Mouse (Mus musculus) midbrain, postnatal 0 days (tissue): Measurements from ENCODE around the gene Magi2. TPM values are rescaled to one million over a fixed set of nuclear protein-coding genes. Genes with fewer than 3 reads are reported as not detected.
"Not testable (repeated sequence)": the region's sequence is repeated elsewhere in the genome, so short reads cannot be mapped to it uniquely, and the experiment has no call there.

Source experiments
- ATAC-seq: fragments of 200-750 bp; cut with Nextera tagmentation; 2 replicates; pipeline ENCODE4 v1.8.0; 2017; ENCODE audit warnings: moderate number of reproducible peaks, mild to moderate bottlenecking, moderate TSS enrichment, moderate library complexity; ENCODE audit not compliant: low FRiP score
- DNase-seq: peaks from one replicate; pipeline ENCODE4 v3.0.0-alpha.2; 2015; ENCODE audit warnings: low spot score
- H3K27ac ChIP-seq: fragments of 300-500 bp; sonication (generic); 2 replicates; pipeline ENCODE4 v1.5.1; 2014; ENCODE audit warnings: low read depth, mild to moderate bottlenecking, low read length, mixed read lengths
- H3K27me3 ChIP-seq: fragments of 300-500 bp; sonication (generic); 2 replicates; pipeline ENCODE4 v1.6.1; 2014; ENCODE audit warnings: low read length, control low read depth, mixed read lengths; ENCODE audit not compliant: insufficient read depth
- H3K36me3 ChIP-seq: fragments of 300-500 bp; sonication (generic); 2 replicates; pipeline ENCODE4 v1.6.1; 2014; ENCODE audit warnings: low read length, control low read depth, mixed read lengths; ENCODE audit not compliant: insufficient read depth
- H3K4me1 ChIP-seq: fragments of 300-500 bp; sonication (generic); 2 replicates; pipeline ENCODE4 v1.6.1; 2014; ENCODE audit warnings: mild to moderate bottlenecking, control low read depth, antibody characterized with exemption, low read length, mixed read lengths; ENCODE audit not compliant: insufficient read depth
- H3K4me2 ChIP-seq: fragments of 300-500 bp; sonication (generic); 2 replicates; pipeline ENCODE4 v1.6.1; 2014; ENCODE audit warnings: low read depth, mild to moderate bottlenecking, low read length, mixed read lengths; ENCODE audit not compliant: poor library complexity, severe bottlenecking
- H3K4me3 ChIP-seq: fragments of 300-500 bp; sonication (generic); 2 replicates; pipeline ENCODE4 v1.5.1; 2014; ENCODE audit warnings: low read depth, mild to moderate bottlenecking, low read length, moderate library complexity
- H3K9ac ChIP-seq: fragments of 300-500 bp; sonication (generic); replicated peaks from 2 replicates; pipeline ENCODE4 v1.6.1; 2014; ENCODE audit warnings: mild to moderate bottlenecking, low read length, moderate library complexity, mixed read lengths; ENCODE audit not compliant: poor library complexity, severe bottlenecking
- H3K9me3 ChIP-seq: fragments of 300-500 bp; sonication (generic); 2 replicates; pipeline ENCODE4 v1.6.1; 2016; ENCODE audit warnings: low read length, control low read depth
- CTCF ChIP-seq: IDR thresholded peaks from 2 replicates; pipeline ENCODE4 v1.5.1; 2016; ENCODE audit warnings: antibody characterized with exemption, mild to moderate bottlenecking
- WGBS: fragments of 180-500 bp; shearing (Covaris S2); extraction: QIAGEN DNeasy Blood & Tissue Kit; methylation state at CpG from one replicate; pipeline ENCODE4 v1.1.7; 2014; 5-methylcytosine and 5-hydroxymethylcytosine counted together
- polyA plus RNA-seq: library from polyadenylated mRNA; unstranded; fragments of >200 nt; fragmentation: Nextera tagmentation; extraction: Ambion mirVana; gene quantifications from 2 replicates; pipeline ENCODE4 v1.2.1, GENCODE M21; 2015
- total RNA-seq: library from RNA; depleted of rRNA; stranded (reverse); fragments of >200 nt; gene quantifications from 2 replicates; pipeline ENCODE4 v1.2.3, GENCODE M21; 2014

The Magi2 gene
- total and polyA plus RNA-seq, 2 experiments from 2014 or later, result 20.0 to 59.3 TPM

DNA sequence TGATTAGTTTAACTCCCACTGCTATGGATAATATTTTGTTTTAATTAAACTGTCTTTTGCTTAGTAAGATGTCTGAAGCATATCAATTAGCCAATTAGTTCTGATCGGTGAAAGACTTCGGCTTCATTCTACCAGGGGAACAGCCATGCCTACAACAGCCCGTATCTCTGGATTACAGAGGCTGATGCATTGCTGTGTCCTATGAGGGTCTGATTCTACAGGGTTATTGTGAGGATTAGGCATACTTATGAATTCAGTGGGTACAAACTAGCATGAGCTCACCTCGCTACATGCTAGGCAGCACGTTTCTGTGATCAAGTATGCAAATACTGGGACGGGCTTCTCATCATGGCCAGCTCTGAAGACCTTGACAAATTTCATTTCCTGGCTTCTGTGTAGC, 1022.5 kb downstream of the Magi2 start:
- Histone ChIP-seq H3K9me3 (no peaks in the 10 kb centered on the region), H3K36me3 (no peaks in the 10 kb centered on the region), H3K4me3 (no peak overlapping the region), H3K9ac (no peak overlapping the region), H3K27me3 (no peaks in the 10 kb centered on the region), H3K27ac (no peak overlapping the region), H3K4me1 (no peaks in the 10 kb centered on the region), H3K4me2 (no peak overlapping the region)
- no peak for DNase-seq
- 0 out of 2 replicates have a peak, but pooled peaks have one; percentile 38 for ATAC-seq
- 71% methylated on average over 6 of the region's 6 CpGs for WGBS
- no peak for TF ChIP-seq CTCF

DNA sequence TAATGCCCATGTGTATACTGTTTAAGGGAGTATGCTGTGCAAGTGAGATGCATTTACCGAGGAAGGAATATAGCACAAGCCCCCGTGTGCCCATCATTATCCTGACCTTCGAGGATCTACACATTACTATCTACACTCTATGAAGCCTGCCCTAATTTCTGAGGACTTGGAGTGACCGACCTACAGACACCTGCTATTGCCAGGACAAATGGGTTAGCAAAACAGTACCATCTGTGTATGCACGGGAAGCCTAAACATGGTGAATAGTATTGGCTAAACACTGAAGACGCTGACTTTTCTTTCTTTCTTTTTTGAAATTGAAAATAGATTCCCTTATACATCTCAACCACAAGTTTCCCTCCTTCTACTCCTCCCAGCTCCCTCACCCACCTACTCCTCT, 1024.7 kb downstream of the Magi2 start:
- Histone ChIP-seq H3K9ac (no peak overlapping the region), H3K4me3 (no peak overlapping the region), H3K36me3 (no peaks in the 10 kb centered on the region), H3K4me1 (0 out of 2 replicates have a peak, but pooled peaks cover 2% of the 10 kb centered on the region), H3K9me3 (no peaks in the 10 kb centered on the region), H3K27me3 (no peaks in the 10 kb centered on the region), H3K27ac (no peak overlapping the region), H3K4me2 (no peak overlapping the region)
- 87% methylated on average over 6 of the region's 6 CpGs for WGBS
- TF ChIP-seq CTCF, result no peak
- no peak for ATAC-seq
- no peak for DNase-seq

- no peak for TF ChIP-seq CTCF
- no peak overlapping the region for H3K4me2 ChIP-seq
- 82% methylated on average over 3 of the region's 3 CpGs for WGBS
- no peak overlapping the region for H3K4me3 ChIP-seq
- H3K4me1 ChIP-seq, result 0 out of 2 replicates have a peak, but pooled peaks cover 2% of the 10 kb centered on the region
- DNase-seq (no peak), ATAC-seq (no peak)
- H3K9me3 ChIP-seq, result no peaks in the 10 kb centered on the region
- no peak overlapping the region for H3K9ac ChIP-seq
- H3K27ac ChIP-seq, result no peak overlapping the region; the same call in 1 of the 2 replicates
- H3K36me3 ChIP-seq, result no peaks in the 10 kb centered on the region
- H3K27me3 ChIP-seq, result no peaks in the 10 kb centered on the region
These were observed 1029.5 kb downstream of the Magi2 start for GRCm38 (mm10) chr5:20256150-20256868.

- no peaks in the 10 kb centered on the region for H3K9me3 ChIP-seq
- no peak overlapping the region for H3K27ac ChIP-seq
- TF ChIP-seq CTCF, result no peak
- H3K4me3 ChIP-seq, result no peak overlapping the region
- WGBS, result 28% methylated on average over 2 of the region's 2 CpGs
- H3K36me3 ChIP-seq, result no peaks in the 10 kb centered on the region
- H3K9ac ChIP-seq, result no peak overlapping the region
- H3K27me3 ChIP-seq, result no peaks in the 10 kb centered on the region
- 0 out of 2 replicates have a peak, but pooled peaks cover 2% of the 10 kb centered on the region for H3K4me1 ChIP-seq
- DNase-seq (no peak), ATAC-seq (no peak)
- no peak overlapping the region for H3K4me2 ChIP-seq
These were observed 1030.1 kb downstream of the Magi2 start for GRCm38 (mm10) chr5:20256933-20257332.

- Histone ChIP-seq H3K36me3 (no peaks in the 10 kb centered on the region), H3K4me3 (no peak overlapping the region), H3K27ac (no peak overlapping the region), H3K27me3 (no peaks in the 10 kb centered on the region), H3K4me2 (no peak overlapping the region), H3K4me1 (0 out of 2 replicates have a peak, but pooled peaks cover 2% of the 10 kb centered on the region), H3K9ac (no peak overlapping the region), H3K9me3 (no peaks in the 10 kb centered on the region)
- TF ChIP-seq CTCF, result no peak
- ATAC-seq (no peak), DNase-seq (no peak)
- 37% methylated on average over 4 of the region's 4 CpGs for WGBS
These were observed 1030.6 kb downstream of the Magi2 start for GRCm38 (mm10) chr5:20257419-20257818.

- no peak for ATAC-seq
- no peaks in the 10 kb centered on the region for H3K27me3 ChIP-seq
- no peak overlapping the region for H3K4me2 ChIP-seq
- 0 out of 2 replicates have a peak, but pooled peaks cover 2% of the 10 kb centered on the region for H3K4me1 ChIP-seq
- TF ChIP-seq CTCF, result no peak
- no peaks in the 10 kb centered on the region for H3K9me3 ChIP-seq
- 77% methylated on average over 3 of the region's 3 CpGs for WGBS
- no peak overlapping the region for H3K4me3 ChIP-seq
- no peak overlapping the region for H3K27ac ChIP-seq
- H3K9ac ChIP-seq, result no peak overlapping the region
- DNase-seq, result no peak
- H3K36me3 ChIP-seq, result no peaks in the 10 kb centered on the region
These were observed 1032.9 kb downstream of the Magi2 start for GRCm38 (mm10) chr5:20259719-20260118.

DNA sequence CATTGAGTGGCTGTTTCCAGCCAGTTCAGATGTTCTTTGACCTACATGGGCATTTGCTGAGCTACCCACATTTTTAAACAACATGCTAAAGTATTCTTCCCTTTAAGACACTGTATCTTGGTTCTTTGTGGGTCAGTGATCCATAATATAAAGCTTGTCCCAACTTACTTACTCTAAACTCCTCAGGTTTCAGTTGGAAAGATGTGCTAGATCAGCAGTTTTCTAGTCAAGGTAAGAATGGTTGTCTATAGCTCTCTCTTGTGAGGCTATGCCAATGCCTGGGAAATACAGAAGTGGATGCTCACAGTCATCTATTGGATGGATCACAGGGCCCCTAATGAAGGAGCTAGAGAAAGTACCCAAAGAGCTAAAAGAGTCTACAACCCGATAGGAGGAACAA, 1045.8 kb downstream of the Magi2 start:
- H3K27ac ChIP-seq, DNase-seq, H3K9me3 ChIP-seq, H3K9ac ChIP-seq, H3K4me2 ChIP-seq, H3K4me3 ChIP-seq, H3K27me3 ChIP-seq, H3K36me3 ChIP-seq, H3K4me1 ChIP-seq, ATAC-seq: not testable (repeated sequence)
- WGBS, result 89% methylated on average over 1 of the region's 1 CpGs
